Mouse (Mus musculus): ENCODE results near the gene Abca1. TPM values are rescaled to one million over a fixed set of nuclear protein-coding genes. Genes with fewer than 3 reads are reported as not detected.

Gene Abca1
- total and polyA plus RNA-seq, 3 experiments: 27.8 to 213 (median 137) TPM

DNA sequence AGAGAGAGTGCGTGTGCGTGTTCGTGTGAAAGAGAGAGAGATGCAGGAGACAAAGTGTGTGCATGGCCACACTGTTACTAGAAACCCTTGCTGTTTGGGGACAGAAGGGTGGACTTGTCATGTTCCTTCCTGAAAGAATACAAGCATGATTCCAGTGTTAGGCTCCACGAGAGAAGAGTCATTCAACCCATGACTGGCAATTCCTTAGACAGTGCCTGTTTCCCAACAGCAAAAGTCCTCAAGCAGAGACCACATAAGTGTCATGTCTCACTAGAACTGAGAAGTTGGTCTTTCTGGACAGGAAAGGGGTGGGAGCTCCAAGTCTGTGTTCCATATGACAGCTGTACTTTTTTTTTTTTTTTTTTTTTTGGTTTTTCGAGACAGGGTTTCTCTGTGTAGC, 10.1 kb downstream of the Abca1 start:
- DNase-seq: no peak

DNA sequence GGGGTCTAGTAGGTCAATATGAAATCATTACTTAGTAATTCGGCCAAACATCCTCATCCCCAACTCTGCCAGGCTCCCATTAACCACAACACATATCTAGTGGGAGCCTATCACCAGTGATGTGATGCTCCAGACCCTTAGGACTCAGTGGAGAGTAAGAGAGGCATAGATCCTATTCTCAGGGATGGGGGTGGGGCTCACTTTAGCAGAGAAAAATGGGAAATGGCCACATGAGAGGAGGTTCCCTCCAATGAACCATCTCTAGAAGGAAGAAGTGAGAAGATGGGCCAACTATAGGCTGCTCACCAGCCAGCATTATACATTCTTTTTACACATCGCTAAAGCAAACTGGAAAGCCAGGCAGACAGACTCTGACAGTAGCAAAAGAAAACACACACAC, 10.9 kb downstream of the Abca1 start:
- DNase-seq: no peak

GRCm38 (mm10) chr4:53147454-53147853, 12.2 kb downstream of the Abca1 start:
- DNase-seq: peak; percentile 64

- no peak for DNase-seq
Measured at GRCm38 (mm10) chr4:53147046-53147445, 12.6 kb downstream of the Abca1 start.

DNA sequence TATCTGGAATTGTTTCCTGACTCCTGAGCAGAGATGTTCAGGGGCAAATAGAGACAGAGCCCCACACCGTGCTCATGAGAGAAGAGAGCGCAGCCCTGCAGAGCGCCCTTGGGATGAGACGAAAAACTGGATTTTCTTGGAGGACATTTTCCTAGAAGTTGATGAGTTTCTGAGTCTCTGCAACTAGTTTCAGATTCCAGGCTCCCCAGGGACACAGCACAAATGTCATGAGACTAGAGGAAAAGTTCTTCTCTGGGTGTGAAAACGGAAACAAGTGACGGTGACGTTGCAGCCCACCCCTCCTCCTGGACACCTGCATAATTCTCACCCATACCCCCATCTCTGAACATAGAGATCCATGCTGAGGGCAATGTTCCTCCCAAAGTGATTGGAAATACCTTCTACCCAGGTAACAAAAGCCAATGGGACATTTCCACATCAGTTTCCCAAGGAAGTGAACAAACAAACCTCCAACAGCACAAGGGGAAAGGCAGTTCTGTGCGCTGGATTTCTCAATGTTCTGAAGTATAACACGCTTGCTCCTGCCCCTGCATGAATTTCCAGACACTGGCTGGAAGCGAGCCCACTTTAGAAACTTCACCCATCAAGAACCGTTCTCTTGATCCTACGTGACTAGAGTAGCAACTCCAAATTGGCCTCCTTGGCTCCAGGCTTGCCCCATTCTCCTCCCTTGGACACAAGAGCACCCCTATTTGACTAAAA, 13.3 kb downstream of the Abca1 start:
- no peak for DNase-seq

GRCm38 (mm10) chr4:53145434-53146168, 14.1 kb downstream of the Abca1 start:
- no peak for DNase-seq

GRCm38 (mm10) chr4:53144571-53144970, 15.1 kb downstream of the Abca1 start:
- no peak for DNase-seq

- peak; percentile 20 for DNase-seq
Measured at GRCm38 (mm10) chr4:53144021-53144420, 15.7 kb downstream of the Abca1 start.

GRCm38 (mm10) chr4:53140678-53141077, 19.0 kb downstream of the Abca1 start:
- DNase-seq: no peak

DNA sequence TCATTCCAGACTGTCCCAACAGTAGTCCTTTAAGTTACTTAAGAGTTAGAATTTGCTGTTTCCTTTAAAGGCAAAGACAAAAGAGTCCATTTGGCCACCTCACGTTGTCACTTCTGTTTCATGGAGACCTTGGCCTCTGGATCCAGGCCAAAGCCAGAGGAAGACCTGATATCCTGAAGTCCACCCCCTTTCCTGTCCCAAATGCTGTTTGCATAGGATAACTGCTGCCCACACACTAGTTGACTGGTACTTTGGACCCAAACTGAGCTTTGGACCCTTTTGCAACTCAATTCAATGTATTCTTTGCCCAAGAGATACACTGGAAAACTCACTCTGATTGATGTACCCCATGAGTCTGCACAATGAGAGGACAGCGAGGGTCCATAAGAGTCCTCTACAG, 20.2 kb downstream of the Abca1 start:
- no peak for DNase-seq

DNA sequence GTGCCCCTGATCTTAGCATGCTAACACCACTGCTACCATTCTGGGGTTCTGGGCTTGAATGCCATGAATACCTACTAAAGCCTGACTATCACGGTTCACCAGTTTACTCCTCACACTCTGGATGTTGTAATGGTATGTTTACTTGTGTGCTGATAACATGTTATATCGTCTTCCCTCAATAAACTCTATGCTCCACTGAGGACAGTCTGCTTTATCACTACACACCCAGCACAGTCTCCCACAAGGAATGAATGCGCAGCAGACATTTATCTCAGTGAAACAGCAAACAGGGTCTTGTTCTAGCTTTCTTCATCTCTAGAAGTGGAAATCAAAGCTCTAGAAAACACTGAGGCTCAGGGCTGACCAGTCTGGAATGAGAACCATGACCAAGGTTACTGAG, 20.7 kb downstream of the Abca1 start:
- no peak for DNase-seq

- DNase-seq: no peak
Measured at GRCm38 (mm10) chr4:53137087-53137486, 22.6 kb downstream of the Abca1 start.

GRCm38 (mm10) chr4:53134816-53135215, 24.9 kb downstream of the Abca1 start:
- no peak for DNase-seq

DNA sequence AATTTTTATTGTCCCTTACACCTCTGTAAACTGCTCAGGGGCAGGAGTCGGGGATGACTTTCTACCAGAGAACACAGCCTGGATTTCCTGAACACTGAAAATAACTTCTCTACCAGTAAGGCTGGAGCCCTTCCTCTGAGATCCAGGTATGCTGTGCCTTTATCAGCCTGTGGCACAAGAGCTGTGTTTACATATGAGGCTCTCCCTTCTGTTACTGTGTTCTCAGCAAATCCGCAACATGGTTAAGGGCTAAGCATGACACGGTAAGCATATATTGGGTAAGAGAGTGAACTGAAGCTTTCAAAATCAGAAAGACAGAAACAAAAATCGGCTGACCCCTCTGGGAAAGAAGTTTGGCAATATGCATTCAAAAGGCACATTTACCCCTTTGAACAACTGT, 25.7 kb downstream of the Abca1 start:
- no peak for DNase-seq

GRCm38 (mm10) chr4:53131538-53131937, 28.2 kb downstream of the Abca1 start:
- no peak for DNase-seq

GRCm38 (mm10) chr4:53130622-53131517, 28.8 kb downstream of the Abca1 start:
- DNase-seq: no peak

DNA sequence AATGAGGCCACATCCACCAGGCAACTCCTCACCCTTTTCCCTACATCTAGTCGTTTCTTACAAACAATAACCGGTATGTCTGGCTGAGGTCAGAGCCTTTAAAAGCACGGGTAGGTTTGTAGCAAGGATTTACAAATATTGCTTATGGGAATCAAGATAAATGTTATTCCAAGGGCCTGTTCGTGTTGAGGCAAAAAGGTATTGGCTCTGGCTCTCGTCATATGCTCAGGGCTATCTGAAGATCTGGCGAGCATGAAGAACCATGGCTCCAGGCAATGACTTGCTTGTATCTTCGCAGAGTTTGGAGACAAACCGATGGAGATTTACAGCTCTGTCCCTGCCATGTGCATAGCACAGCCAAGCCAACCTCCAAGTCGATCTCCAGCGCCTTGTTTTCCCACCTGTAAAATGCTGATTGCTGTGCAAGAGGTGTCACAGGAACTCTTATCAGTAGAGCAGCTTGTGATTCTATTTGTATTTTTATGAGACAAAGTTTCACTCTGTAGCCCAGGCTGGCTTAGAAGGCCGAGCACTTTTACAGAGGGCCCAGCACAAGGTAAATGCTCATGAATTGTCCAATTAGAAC, 29.9 kb downstream of the Abca1 start:
- no peak for DNase-seq

- DNase-seq: no peak
Measured at GRCm38 (mm10) chr4:53127266-53127665, 32.4 kb downstream of the Abca1 start.

DNA sequence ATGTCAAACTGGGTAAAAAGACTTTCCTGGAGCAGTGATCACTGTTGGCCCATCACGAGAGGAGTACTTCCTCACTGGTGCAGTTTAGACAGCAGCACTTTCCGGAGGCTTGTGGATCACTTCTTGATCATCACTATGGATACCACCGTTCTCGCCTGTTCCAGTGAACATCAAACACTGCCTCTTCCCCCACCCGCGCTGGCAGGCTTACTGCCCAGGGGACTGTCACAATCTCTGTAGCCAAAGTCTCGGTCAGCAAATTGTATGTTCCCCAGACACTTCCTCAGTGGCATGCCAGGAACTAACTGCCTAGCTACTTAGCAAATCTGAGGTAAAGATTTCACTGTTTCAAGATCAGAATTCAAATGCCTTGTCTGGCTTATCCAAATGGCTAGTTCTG, 32.9 kb downstream of the Abca1 start:
- DNase-seq: peak; percentile 55

DNA sequence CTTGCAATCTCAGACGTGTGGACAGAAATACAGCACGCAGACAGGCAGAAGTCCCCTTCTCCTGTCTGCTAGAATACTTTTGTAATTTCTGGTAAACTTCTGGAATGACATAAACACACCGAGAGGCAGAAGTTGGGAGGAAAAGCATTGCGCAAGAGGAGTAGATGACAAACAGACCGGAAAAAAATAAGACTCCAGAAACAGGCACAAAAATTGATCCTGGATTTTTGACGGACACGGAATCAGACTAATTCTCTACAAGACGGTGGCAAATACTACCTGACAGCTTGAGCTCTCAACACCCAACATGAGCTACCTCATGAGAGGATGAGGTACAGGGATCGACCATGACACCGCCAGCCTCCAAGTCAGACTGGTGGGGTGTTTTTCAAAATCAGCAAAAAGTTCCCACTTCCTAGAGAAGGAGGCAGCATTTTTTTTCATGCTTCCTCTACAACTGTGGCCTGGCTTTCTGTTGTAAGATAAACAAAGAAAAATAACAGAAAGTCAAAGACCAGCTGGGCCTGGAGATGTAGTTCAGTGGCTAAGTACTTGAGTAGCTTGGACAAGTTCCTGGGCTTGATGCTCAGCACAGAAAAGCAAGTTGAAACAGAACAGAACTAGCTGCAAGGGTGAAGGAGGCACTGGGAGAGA, 34.7 kb downstream of the Abca1 start:
- no peak for DNase-seq

GRCm38 (mm10) chr4:53122310-53122709, 37.4 kb downstream of the Abca1 start:
- no peak for DNase-seq
